ENCODE assay signal across 27 mouse cellular contexts in genomic region chr1:177234462-177234861, GRCm38 (mm10).
"Had no signal": no experiment of that assay in that cellular context is flagged by ENCODE, and none has a peak within 500 bp of the region (broad histone marks: within the 10 kb centered on the region; RNA-seq: fewer than 3 reads in every experiment).

No protein-coding gene starts in this region.

- H3K9ac ChIP-seq: heart, embryonic 13.5 days; heart, embryonic 15.5 days; hindbrain, embryonic 13.5 days; hindbrain, embryonic 15.5 days; kidney, embryonic 15.5 days; limb, embryonic 13.5 days; limb, embryonic 15.5 days; liver, embryonic 12.5 days; liver, embryonic 14.5 days had no signal

- DNase-seq: gastrocnemius, postnatal 14 days; gastrocnemius, postnatal 36 days; heart, adult 11 months; heart, adult 2 months; heart, postnatal 14 days; heart, postnatal 36 days; kidney, adult 11 months; kidney, adult 2 months; kidney, adult 9 months; kidney, postnatal 25 days; kidney, postnatal 4 days; left cerebral cortex, postnatal 4 days had no signal

- H3K36me3 ChIP-seq: heart, embryonic 15.5 days; hindbrain, embryonic 15.5 days; kidney, embryonic 15.5 days; limb, embryonic 13.5 days; limb, embryonic 15.5 days; liver, embryonic 12.5 days had no signal

- ATAC-seq: hindbrain, postnatal 0 days; intestine, embryonic 16.5 days; liver, embryonic 12.5 days had no signal

- H3K27me3 ChIP-seq: heart, embryonic 13.5 days; heart, embryonic 15.5 days; hindbrain, embryonic 13.5 days; hindbrain, embryonic 15.5 days; kidney, embryonic 15.5 days; limb, embryonic 13.5 days; limb, embryonic 15.5 days; liver, embryonic 12.5 days had no signal

- H3K4me3 ChIP-seq: heart, adult 2 months; heart, embryonic 13.5 days; heart, embryonic 15.5 days; hindbrain, embryonic 13.5 days; hindbrain, embryonic 15.5 days; kidney, embryonic 15.5 days; layer of hippocampus, adult 2 months; left cerebral cortex, adult 2 months; limb, embryonic 13.5 days; limb, embryonic 15.5 days; liver, embryonic 12.5 days had no signal

- H3K4me2 ChIP-seq: heart, embryonic 11.5 days; heart, embryonic 13.5 days; heart, embryonic 15.5 days; hindbrain, embryonic 13.5 days; hindbrain, embryonic 15.5 days; kidney, embryonic 15.5 days; limb, embryonic 13.5 days; limb, embryonic 15.5 days; liver, embryonic 12.5 days had no signal

- H3K9me3 ChIP-seq: heart, embryonic 13.5 days; heart, embryonic 15.5 days; hindbrain, embryonic 13.5 days; hindbrain, embryonic 15.5 days; kidney, embryonic 15.5 days; limb, embryonic 13.5 days; limb, embryonic 15.5 days; liver, embryonic 12.5 days had no signal

- H3K4me1 ChIP-seq: hindbrain, embryonic 13.5 days; hindbrain, embryonic 15.5 days; kidney, embryonic 15.5 days; limb, embryonic 13.5 days; limb, embryonic 15.5 days; liver, embryonic 12.5 days had no signal

- H3K27ac ChIP-seq: heart, adult 2 months; heart, embryonic 13.5 days; heart, embryonic 15.5 days; hindbrain, embryonic 13.5 days; hindbrain, embryonic 15.5 days; hindbrain, postnatal 0 days; kidney, embryonic 15.5 days; kidney, postnatal 0 days; layer of hippocampus, adult 2 months; left cerebral cortex, adult 2 months; limb, embryonic 13.5 days; limb, embryonic 15.5 days; liver, embryonic 12.5 days; liver, embryonic 14.5 days had no signal
